Mouse (Mus musculus): ENCODE measurements around the gene Ccdc60. TPM values are rescaled to one million over a fixed set of nuclear protein-coding genes. Genes with fewer than 3 reads are reported as not detected.

The Ccdc60 gene
- polyA plus RNA-seq, 2 experiments, result 0.01 TPM; not detected in 1

DNA sequence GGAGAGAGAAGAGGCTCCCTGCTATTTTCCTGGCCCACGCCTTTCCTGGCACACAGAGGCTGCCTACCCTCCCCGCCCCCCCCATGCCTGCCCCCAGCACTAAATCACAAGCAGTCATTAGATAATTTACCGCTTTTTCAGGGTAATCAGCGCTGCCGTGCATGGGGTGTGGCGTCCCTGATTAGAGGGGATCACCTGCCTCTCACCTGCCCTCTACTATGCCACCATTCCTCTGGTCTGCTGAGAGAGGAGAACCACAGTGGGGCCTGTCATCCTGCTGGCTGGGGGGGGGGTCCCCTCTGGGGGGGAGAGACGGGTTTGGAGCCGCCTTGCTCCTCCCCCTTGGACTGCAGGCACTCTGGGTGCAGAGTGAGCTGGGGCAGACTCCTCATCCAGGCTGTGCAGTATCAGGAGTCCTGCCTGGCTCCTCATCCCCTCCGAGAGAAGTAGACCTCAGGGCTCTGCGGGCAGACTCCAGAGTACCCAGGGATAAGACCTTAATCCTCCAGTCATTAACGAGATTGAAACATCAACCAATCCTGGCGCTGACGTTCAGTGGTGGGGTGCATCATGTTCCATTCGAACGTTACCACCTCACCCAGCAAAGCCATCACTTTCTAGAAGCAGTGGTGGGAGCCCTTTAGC, 3.1 kb downstream of the Ccdc60 start:
- Histone ChIP-seq H3K36me3 (replicated peaks; ENCODE audit: control insufficient read depth, insufficient read depth, low read depth) (no peaks in the 10 kb centered on the region), H3K27me3 (ENCODE audit: control insufficient read depth, insufficient read depth, low read length) (no peaks in the 10 kb centered on the region), H3K4me3 (ENCODE audit: insufficient read depth in 1 of 2, low read depth in 2 of 2, low read length in 2 of 2) (no peak overlapping the region), H3K4me2 (ENCODE audit: low read depth) (no peak overlapping the region), H3K27ac (no peak overlapping the region), H3K9me3 (ENCODE audit: control insufficient read depth, low read length) (no peaks in the 10 kb centered on the region), H3K4me1 (replicated peaks; ENCODE audit: control insufficient read depth in 2 of 2, insufficient read depth in 2 of 2, low read length in 1 of 2) (no peaks in the 10 kb centered on the region), H3K9ac (replicated peaks) (no peak overlapping the region)
- WGBS (ENCODE audit: insufficient replicate concordance), result 40% methylated on average over 15 of the region's 15 CpGs
- ATAC-seq (ENCODE audit: insufficient read depth), result no peak
- TF ChIP-seq CTCF (IDR thresholded peaks at IDR 0.05; ENCODE audit: low read depth) (no peak), EP300 (IDR thresholded peaks at IDR 0.05; ENCODE audit: low read depth) (no peak)
- DNase-seq (ENCODE audit: low read depth in 3 of 3, low spot score in 3 of 3), result no peak

DNA sequence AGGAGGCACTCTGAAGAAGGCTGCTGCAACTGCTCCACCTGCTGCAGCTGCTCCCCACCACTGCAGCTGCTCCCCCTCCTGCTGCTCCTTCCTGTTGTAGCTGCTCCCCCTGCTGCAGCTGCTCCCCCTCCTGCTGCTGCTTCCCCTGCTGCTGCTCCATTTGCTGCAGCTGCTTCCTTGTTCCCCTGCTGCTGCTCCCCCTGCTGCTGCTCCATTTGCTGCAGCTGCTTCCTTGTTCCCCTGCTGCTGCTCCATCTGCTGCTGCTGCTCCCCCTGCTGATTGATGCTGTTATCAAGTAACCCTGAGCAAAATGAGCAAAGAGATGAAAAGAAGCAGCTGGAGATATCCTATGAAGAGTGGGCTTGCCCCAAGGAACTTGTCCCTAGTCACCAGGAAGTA, 8.3 kb downstream of the Ccdc60 start:
- TF ChIP-seq EP300 (IDR thresholded peaks at IDR 0.05; ENCODE audit: low read depth) (no peak), CTCF (IDR thresholded peaks at IDR 0.05; ENCODE audit: low read depth) (peak; percentile 21; the same call in 1 of the 2 replicates)
- DNase-seq (ENCODE audit: low read depth in 3 of 3, low spot score in 3 of 3), result no peak
- no peak overlapping the region for H3K27ac ChIP-seq
- no peak overlapping the region for H3K9ac ChIP-seq (replicated peaks)
- H3K27me3 ChIP-seq (ENCODE audit: control insufficient read depth, insufficient read depth, low read length), result no peaks in the 10 kb centered on the region
- H3K4me2 ChIP-seq (ENCODE audit: low read depth), result no peak overlapping the region
- H3K4me1 ChIP-seq (replicated peaks; ENCODE audit: control insufficient read depth in 2 of 2, insufficient read depth in 2 of 2, low read length in 1 of 2), result no peaks in the 10 kb centered on the region
- H3K36me3 ChIP-seq (replicated peaks; ENCODE audit: control insufficient read depth, insufficient read depth, low read depth), result no peaks in the 10 kb centered on the region
- H3K4me3 ChIP-seq (ENCODE audit: insufficient read depth in 1 of 2, low read depth in 2 of 2, low read length in 2 of 2), result no peak overlapping the region
- no peaks in the 10 kb centered on the region for H3K9me3 ChIP-seq (ENCODE audit: control insufficient read depth, low read length)
- no peak for ATAC-seq (ENCODE audit: insufficient read depth)

DNA sequence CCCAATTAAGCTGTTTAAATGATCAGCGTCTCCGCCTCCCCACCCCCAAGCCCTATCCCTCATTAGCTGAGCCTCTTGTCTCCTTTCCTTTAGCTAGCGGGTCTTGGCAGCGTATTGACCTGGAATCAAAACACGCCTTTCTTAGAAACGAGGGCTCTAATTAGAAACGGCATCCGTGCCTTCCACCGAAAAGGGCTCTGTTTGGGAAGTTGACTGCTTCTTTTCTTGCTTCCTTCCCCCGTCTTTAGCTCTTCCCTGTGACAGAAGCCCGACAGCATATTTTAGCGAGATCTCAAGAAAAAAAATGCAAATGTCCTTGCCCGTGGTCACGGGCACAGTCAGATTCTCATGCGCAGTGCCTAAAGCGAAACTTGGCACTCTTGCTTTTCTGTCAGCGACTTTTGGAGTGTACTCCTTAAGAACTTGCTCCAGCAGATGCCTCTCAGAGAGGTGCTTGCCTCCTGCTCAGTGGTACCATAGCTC, 10.3 kb downstream of the Ccdc60 start:
- H3K9ac ChIP-seq (replicated peaks), result no peak overlapping the region
- H3K4me3 ChIP-seq (ENCODE audit: insufficient read depth in 1 of 2, low read depth in 2 of 2, low read length in 2 of 2), result no peak overlapping the region
- H3K4me1 ChIP-seq (replicated peaks; ENCODE audit: control insufficient read depth in 2 of 2, insufficient read depth in 2 of 2, low read length in 1 of 2), result no peaks in the 10 kb centered on the region
- no peak for ATAC-seq (ENCODE audit: insufficient read depth)
- H3K4me2 ChIP-seq (ENCODE audit: low read depth), result no peak overlapping the region
- TF ChIP-seq EP300 (IDR thresholded peaks at IDR 0.05; ENCODE audit: low read depth), result no peak
- TF ChIP-seq CTCF (IDR thresholded peaks at IDR 0.05; ENCODE audit: low read depth), result no peak
- no peaks in the 10 kb centered on the region for H3K27me3 ChIP-seq (ENCODE audit: control insufficient read depth, insufficient read depth, low read length)
- H3K36me3 ChIP-seq (replicated peaks; ENCODE audit: control insufficient read depth, insufficient read depth, low read depth), result no peaks in the 10 kb centered on the region
- no peak overlapping the region for H3K27ac ChIP-seq
- no peaks in the 10 kb centered on the region for H3K9me3 ChIP-seq (ENCODE audit: control insufficient read depth, low read length)
- 73% methylated on average over 17 of the region's 17 CpGs for WGBS (ENCODE audit: insufficient replicate concordance)
- no peak for DNase-seq (ENCODE audit: low read depth in 3 of 3, low spot score in 3 of 3)

DNA sequence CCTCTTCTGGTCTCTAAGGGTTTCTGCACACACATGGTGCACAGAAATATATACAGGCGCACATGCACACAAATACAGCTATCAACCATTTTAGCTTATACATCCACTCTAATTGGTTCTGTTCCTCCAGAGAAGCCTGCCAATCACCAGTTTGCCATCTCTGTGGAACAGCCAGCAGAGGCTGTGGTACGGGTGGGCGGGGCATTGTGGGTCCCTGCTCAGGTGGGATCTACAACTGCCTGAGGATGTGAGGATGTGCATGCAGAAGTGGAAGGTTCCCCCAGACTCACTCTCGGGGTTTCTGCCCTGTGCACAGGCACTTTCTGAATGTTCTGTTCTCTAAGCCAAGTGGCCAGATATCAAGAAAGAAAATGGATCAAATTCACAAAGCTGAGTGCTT, 10.8 kb downstream of the Ccdc60 start:
- no peak overlapping the region for H3K9ac ChIP-seq (replicated peaks)
- H3K4me2 ChIP-seq (ENCODE audit: low read depth), result no peak overlapping the region
- 69% methylated on average over 4 of the region's 4 CpGs for WGBS (ENCODE audit: insufficient replicate concordance)
- no peaks in the 10 kb centered on the region for H3K36me3 ChIP-seq (replicated peaks; ENCODE audit: control insufficient read depth, insufficient read depth, low read depth)
- no peak for DNase-seq (ENCODE audit: low read depth in 3 of 3, low spot score in 3 of 3)
- H3K4me3 ChIP-seq (ENCODE audit: insufficient read depth in 1 of 2, low read depth in 2 of 2, low read length in 2 of 2), result no peak overlapping the region
- no peak overlapping the region for H3K27ac ChIP-seq
- H3K27me3 ChIP-seq (ENCODE audit: control insufficient read depth, insufficient read depth, low read length), result no peaks in the 10 kb centered on the region
- H3K9me3 ChIP-seq (ENCODE audit: control insufficient read depth, low read length), result no peaks in the 10 kb centered on the region
- H3K4me1 ChIP-seq (replicated peaks; ENCODE audit: control insufficient read depth in 2 of 2, insufficient read depth in 2 of 2, low read length in 1 of 2), result no peaks in the 10 kb centered on the region
- no peak for ATAC-seq (ENCODE audit: insufficient read depth)
- no peak for TF ChIP-seq CTCF (IDR thresholded peaks at IDR 0.05; ENCODE audit: low read depth)
- TF ChIP-seq EP300 (IDR thresholded peaks at IDR 0.05; ENCODE audit: low read depth), result no peak

DNA sequence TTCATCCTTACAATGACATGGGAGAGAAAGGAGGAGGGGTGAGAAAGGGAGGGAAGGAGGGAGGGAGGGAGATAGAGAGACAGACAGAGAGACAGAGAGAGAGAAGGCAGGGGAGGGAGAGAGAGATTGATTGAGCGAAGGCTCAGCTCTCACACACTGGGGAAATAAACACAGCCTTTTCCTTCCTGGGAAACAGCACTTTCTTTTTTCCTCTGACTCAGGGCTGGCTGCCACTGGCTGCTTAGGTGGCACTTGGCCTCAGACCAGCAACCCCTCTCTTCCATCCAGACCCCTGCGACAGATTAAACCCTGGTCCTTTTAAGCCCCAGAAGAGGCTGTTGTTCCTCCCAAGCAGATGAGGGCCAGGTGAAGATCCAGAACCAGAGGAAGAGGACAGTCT, 14.0 kb downstream of the Ccdc60 start:
- Histone ChIP-seq H3K4me2 (ENCODE audit: low read depth) (no peak overlapping the region), H3K27me3 (ENCODE audit: control insufficient read depth, insufficient read depth, low read length) (no peaks in the 10 kb centered on the region), H3K9me3 (ENCODE audit: control insufficient read depth, low read length) (no peaks in the 10 kb centered on the region), H3K9ac (replicated peaks) (no peak overlapping the region), H3K36me3 (replicated peaks; ENCODE audit: control insufficient read depth, insufficient read depth, low read depth) (no peaks in the 10 kb centered on the region), H3K4me1 (replicated peaks; ENCODE audit: control insufficient read depth in 2 of 2, insufficient read depth in 2 of 2, low read length in 1 of 2) (no peaks in the 10 kb centered on the region), H3K4me3 (ENCODE audit: insufficient read depth in 1 of 2, low read depth in 2 of 2, low read length in 2 of 2) (no peak overlapping the region), H3K27ac (no peak overlapping the region)
- WGBS (ENCODE audit: insufficient replicate concordance), result 57% methylated on average over 2 of the region's 2 CpGs
- no peak for ATAC-seq (ENCODE audit: insufficient read depth)
- DNase-seq (ENCODE audit: low read depth in 3 of 3, low spot score in 3 of 3), result no peak
- TF ChIP-seq CTCF (IDR thresholded peaks at IDR 0.05; ENCODE audit: low read depth) (no peak), EP300 (IDR thresholded peaks at IDR 0.05; ENCODE audit: low read depth) (no peak)
